Mouse (Mus musculus): ENCODE measurements around the gene Itprid2. TPM values are rescaled to one million over a fixed set of nuclear protein-coding genes. Genes with fewer than 3 reads are reported as not detected.
A peak's percentile ranks its signal among the peaks of the same experiment; 100 is the strongest.

Itprid2 gene
- total RNA-seq, 1 experiment from 2014 or later, result 45.5 TPM

- ATAC-seq (replicated peaks; ENCODE audit: insufficient number of reproducible peaks, low FRiP score, low TSS enrichment, poor library complexity, severe bottlenecking), result peak; percentile 59
Measured at GRCm38 (mm10) chr2:79646237-79646688, 11.1 kb downstream of the Itprid2 start.

- no peak for ATAC-seq (replicated peaks; ENCODE audit: insufficient number of reproducible peaks, low FRiP score, low TSS enrichment, poor library complexity, severe bottlenecking)
Measured at GRCm38 (mm10) chr2:79647094-79647493, 11.9 kb downstream of the Itprid2 start.

- no peak for ATAC-seq (replicated peaks; ENCODE audit: insufficient number of reproducible peaks, low FRiP score, low TSS enrichment, poor library complexity, severe bottlenecking)
Measured at GRCm38 (mm10) chr2:79647728-79648127, 12.6 kb downstream of the Itprid2 start.

GRCm38 (mm10) chr2:79651185-79651584 is 16.0 kb downstream of the Itprid2 start:
- no peak for ATAC-seq (replicated peaks; ENCODE audit: insufficient number of reproducible peaks, low FRiP score, low TSS enrichment, poor library complexity, severe bottlenecking)

- no peak for ATAC-seq (replicated peaks; ENCODE audit: insufficient number of reproducible peaks, low FRiP score, low TSS enrichment, poor library complexity, severe bottlenecking)
Measured at GRCm38 (mm10) chr2:79651701-79652100, 16.5 kb downstream of the Itprid2 start.

GRCm38 (mm10) chr2:79652502-79652901 is 17.4 kb downstream of the Itprid2 start:
- no peak for ATAC-seq (replicated peaks; ENCODE audit: insufficient number of reproducible peaks, low FRiP score, low TSS enrichment, poor library complexity, severe bottlenecking)

- peak; percentile 81 for ATAC-seq (replicated peaks; ENCODE audit: insufficient number of reproducible peaks, low FRiP score, low TSS enrichment, poor library complexity, severe bottlenecking)
Measured at GRCm38 (mm10) chr2:79653093-79653808, 18.1 kb downstream of the Itprid2 start.

GRCm38 (mm10) chr2:79653809-79654164 is 18.6 kb downstream of the Itprid2 start:
- ATAC-seq (replicated peaks; ENCODE audit: insufficient number of reproducible peaks, low FRiP score, low TSS enrichment, poor library complexity, severe bottlenecking), result 0 out of 2 replicates have a peak, but pooled peaks have one; percentile 2

- no peak for ATAC-seq (replicated peaks; ENCODE audit: insufficient number of reproducible peaks, low FRiP score, low TSS enrichment, poor library complexity, severe bottlenecking)
Measured at GRCm38 (mm10) chr2:79657062-79657461, 21.9 kb downstream of the Itprid2 start.

GRCm38 (mm10) chr2:79660417-79661185 is 25.4 kb downstream of the Itprid2 start:
- no peak for ATAC-seq (replicated peaks; ENCODE audit: insufficient number of reproducible peaks, low FRiP score, low TSS enrichment, poor library complexity, severe bottlenecking)

GRCm38 (mm10) chr2:79661486-79662104 is 26.4 kb downstream of the Itprid2 start:
- no peak for ATAC-seq (replicated peaks; ENCODE audit: insufficient number of reproducible peaks, low FRiP score, low TSS enrichment, poor library complexity, severe bottlenecking)

- no peak for ATAC-seq (replicated peaks; ENCODE audit: insufficient number of reproducible peaks, low FRiP score, low TSS enrichment, poor library complexity, severe bottlenecking)
Measured at GRCm38 (mm10) chr2:79664532-79665286, 29.6 kb downstream of the Itprid2 start.

- no peak for ATAC-seq (replicated peaks; ENCODE audit: insufficient number of reproducible peaks, low FRiP score, low TSS enrichment, poor library complexity, severe bottlenecking)
Measured at GRCm38 (mm10) chr2:79665492-79665891, 30.3 kb downstream of the Itprid2 start.

GRCm38 (mm10) chr2:79675266-79675665 is 40.1 kb downstream of the Itprid2 start:
- no peak for ATAC-seq (replicated peaks; ENCODE audit: insufficient number of reproducible peaks, low FRiP score, low TSS enrichment, poor library complexity, severe bottlenecking)

GRCm38 (mm10) chr2:79677663-79678257 is 42.6 kb downstream of the Itprid2 start:
- peak; percentile 87 for ATAC-seq (replicated peaks; ENCODE audit: insufficient number of reproducible peaks, low FRiP score, low TSS enrichment, poor library complexity, severe bottlenecking)

- ATAC-seq (replicated peaks; ENCODE audit: insufficient number of reproducible peaks, low FRiP score, low TSS enrichment, poor library complexity, severe bottlenecking), result no peak
Measured at GRCm38 (mm10) chr2:79681672-79682071, 46.5 kb downstream of the Itprid2 start.

GRCm38 (mm10) chr2:79683258-79683657 is 48.1 kb downstream of the Itprid2 start:
- ATAC-seq (replicated peaks; ENCODE audit: insufficient number of reproducible peaks, low FRiP score, low TSS enrichment, poor library complexity, severe bottlenecking), result no peak

GRCm38 (mm10) chr2:79690838-79691237 is 55.7 kb downstream of the Itprid2 start:
- ATAC-seq (replicated peaks; ENCODE audit: insufficient number of reproducible peaks, low FRiP score, low TSS enrichment, poor library complexity, severe bottlenecking), result no peak
